Mouse (Mus musculus) right cerebral cortex, postnatal 36 days (tissue): ENCODE results near the gene Inpp5k.

Experiments used
- DNase-seq, 2 experiments: peaks; one replicate each; pipeline ENCODE4 v3.0.0; 2022; ENCODE audit warnings: low spot score in 2 of 2, mixed read lengths in 1 of 2

The Inpp5k gene

GRCm38 (mm10) chr11:75620136-75620780 lies 10.5 kb upstream of the Inpp5k start:
- peak; percentile 41 to 43 for DNase-seq

DNA sequence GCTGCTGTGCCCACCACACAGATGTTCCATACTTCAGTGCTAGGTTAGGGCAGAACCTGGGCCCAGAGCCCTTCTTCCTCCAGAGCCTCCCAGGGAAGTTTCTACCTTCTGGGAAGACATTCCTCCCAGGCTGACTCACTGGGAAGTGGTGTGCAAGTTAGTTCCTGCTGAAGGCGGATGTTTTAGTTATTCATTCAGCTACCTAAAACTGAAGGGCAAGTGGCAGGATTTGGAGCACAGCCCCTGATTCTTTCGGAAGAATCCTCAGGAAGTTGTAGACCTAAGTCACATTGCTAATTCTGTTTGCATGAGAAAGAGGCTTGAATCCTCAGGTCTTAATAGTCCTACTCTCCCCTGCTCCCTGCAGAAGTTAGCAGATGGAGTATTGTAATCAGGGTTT lies 9.4 kb upstream of the Inpp5k start:
- no peak for DNase-seq

DNA sequence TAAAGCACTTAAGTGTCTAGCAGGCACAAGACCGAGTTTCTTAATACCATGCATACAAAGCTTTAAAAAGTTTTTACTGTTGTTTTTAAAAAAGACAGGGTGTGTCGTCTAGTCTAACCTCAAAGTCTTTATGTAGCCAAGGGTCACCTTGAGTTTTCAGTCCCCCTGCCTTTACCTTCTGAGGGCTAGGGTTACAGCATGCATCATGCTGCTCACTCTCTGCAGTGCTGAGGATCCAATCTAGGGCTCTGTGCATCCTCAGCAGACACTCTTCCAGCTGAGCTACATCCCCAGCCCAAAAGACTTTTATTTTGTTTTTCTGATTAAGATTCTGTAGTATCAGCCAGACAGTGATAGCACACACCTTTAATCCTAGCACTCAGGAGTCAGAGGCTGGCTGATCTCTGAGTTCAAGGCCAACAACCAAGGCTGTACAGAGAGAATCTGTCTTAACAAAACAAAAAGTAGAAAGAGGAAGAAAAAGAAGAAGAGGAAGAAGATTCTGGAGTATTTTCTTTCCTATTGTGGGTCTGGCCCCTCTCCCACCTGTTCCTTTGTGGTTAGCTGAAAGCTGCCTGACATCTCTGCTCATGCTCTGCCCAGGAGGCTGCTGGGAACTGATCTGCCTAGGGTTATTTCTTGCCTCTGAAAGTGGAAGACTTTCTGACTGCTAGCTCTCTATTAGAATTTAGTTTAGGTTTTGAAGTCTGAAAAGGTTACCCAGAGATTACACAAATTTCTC lies 8.0 kb upstream of the Inpp5k start:
- DNase-seq = no peak

GRCm38 (mm10) chr11:75624102-75624554 lies 6.7 kb upstream of the Inpp5k start:
- no peak for DNase-seq

GRCm38 (mm10) chr11:75625820-75626219 lies 5.0 kb upstream of the Inpp5k start:
- DNase-seq = no peak

GRCm38 (mm10) chr11:75630098-75630497 lies 690 bp upstream of the Inpp5k start:
- no peak for DNase-seq

GRCm38 (mm10) chr11:75631561-75632225 lies 905 bp downstream of the Inpp5k start:
- no peak for DNase-seq

DNA sequence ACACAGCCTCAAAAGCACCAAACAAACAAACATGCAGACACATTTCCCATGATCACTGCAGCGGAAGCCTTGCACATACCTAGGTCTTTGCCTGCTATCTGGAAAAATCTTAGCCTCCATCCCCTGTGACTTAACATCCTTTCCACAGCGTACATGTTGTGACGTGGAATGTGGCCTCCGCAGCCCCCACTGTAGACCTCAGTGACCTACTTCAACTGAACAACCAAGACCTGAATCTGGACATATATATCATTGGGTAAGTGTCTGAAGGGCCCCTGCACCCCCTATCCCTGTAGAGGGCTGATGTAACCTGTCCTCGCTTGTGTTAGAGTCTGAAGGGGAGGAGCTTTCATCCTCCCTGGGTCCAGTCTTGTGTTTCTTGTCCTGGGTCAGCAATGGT lies 2.1 kb downstream of the Inpp5k start:
- no peak for DNase-seq

DNA sequence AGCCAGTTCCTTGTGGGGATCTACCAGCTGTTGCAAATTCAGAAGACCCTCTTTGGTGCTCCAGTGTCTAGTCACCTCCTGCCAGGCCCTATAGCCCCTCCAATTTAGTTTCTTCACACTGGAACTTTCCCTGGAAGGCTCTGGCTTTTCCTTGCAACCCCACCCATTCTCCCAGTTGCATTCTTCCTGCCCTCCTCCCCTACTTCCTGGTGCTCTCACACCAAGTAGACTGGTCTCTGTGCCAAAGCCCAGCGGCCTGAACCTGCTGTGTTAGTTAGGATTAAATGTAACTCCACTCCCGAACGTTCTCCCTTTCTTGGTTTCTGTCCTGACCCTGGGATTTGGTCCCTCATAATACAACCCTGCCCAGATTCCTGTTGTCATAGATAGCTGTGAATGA lies 4.0 kb downstream of the Inpp5k start:
- DNase-seq = no peak

DNA sequence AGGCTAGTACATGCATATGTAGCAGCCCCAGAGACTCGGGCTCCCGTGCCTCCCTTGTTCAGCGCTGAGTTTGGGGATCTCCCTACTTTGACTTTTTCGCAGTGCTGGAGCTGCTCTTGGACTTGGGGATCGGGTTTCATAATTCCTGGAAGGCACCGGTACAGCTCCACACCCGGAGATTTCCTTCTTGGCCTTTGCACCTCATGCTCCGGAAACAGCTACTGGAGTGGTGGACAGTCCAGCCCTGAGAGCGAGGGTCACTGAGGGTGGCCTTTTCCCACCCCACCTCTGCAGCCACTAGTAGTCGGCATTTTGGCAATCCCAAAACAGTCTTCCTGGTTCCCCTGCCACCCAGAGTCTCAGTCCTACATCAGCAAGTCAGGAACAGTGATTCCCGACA lies 4.5 kb downstream of the Inpp5k start:
- DNase-seq = no peak

- DNase-seq = no peak
These were observed 12.5 kb downstream of the Inpp5k start for GRCm38 (mm10) chr11:75643323-75643722.

GRCm38 (mm10) chr11:75644684-75645083 lies 13.9 kb downstream of the Inpp5k start:
- DNase-seq = no peak

DNA sequence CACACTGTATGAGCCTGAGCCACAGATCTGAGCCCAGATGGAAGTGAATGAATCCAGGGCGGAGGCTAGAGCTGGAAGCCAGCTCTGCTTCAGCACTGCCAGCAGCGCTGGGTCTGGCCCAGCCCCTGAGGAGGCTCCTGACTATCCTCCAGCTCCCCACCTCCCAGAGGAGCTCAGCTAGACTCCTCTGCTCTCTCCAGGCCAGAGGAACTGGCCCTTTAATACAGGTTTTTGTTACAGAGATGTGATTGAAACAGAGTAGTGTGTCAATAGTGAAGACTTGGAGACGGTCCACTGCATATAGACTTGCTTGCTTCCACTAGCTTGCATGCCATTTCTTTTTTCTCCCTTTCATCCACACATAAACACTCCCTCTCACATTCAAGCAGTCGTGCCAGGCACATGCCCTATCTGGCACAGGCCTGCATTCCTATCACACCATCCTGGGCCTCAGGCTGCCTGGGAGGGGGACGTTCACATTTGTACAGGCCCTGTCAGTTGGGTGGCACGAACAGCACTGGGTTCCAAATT lies 17.0 kb downstream of the Inpp5k start:
- DNase-seq = peak in 1 of 2 experiments; percentile 38

GRCm38 (mm10) chr11:75649155-75649561 lies 18.4 kb downstream of the Inpp5k start:
- DNase-seq = no peak

GRCm38 (mm10) chr11:75650311-75650710 lies 19.5 kb downstream of the Inpp5k start, which contains the start of gene Myo1c:
Gene Myo1c (plus strand): TSS chr11:75650504.
- DNase-seq = no peak

- no peak for DNase-seq
These were observed 20.2 kb downstream of the Inpp5k start for GRCm38 (mm10) chr11:75650958-75651425.

DNA sequence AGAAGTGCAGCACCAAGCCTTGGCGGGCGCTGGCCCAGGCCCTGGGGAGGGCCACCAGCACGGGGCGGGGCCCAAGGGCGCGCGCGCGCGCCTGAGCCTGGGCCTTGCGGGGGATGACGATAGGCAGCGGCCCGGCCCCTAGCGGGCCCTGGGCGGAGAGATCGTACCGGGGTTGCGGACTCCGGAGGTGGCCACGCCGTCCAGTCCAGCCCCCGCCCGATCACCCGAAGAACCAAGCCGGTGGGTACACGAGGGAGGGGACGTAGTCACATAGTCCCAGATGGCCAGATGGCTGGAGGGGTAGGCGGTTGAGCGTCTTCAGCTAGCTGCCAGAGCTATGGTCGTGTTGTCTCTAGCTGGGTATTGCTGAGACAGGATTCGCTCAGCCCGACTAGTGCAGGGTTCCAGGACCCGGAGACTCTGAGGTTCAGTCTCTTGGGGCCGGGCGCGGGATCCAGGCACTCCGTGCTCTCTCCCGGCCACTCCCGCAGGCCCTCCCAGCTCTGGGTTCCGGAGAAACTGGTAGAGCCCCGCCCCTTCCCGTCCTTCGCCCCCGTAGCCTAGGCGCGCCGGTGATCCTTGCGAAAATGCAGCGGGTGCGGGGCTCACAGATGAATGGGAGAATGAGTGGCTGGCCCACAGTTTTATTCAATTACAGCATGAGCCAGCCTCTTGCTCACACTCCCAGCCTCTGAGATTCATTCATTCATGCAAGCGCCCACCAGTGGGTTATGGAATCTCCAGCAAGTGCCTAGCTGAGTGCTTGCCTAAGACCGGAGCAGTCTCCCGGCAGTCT lies 20.8 kb downstream of the Inpp5k start:
- DNase-seq = peak; percentile 69 to 78

DNA sequence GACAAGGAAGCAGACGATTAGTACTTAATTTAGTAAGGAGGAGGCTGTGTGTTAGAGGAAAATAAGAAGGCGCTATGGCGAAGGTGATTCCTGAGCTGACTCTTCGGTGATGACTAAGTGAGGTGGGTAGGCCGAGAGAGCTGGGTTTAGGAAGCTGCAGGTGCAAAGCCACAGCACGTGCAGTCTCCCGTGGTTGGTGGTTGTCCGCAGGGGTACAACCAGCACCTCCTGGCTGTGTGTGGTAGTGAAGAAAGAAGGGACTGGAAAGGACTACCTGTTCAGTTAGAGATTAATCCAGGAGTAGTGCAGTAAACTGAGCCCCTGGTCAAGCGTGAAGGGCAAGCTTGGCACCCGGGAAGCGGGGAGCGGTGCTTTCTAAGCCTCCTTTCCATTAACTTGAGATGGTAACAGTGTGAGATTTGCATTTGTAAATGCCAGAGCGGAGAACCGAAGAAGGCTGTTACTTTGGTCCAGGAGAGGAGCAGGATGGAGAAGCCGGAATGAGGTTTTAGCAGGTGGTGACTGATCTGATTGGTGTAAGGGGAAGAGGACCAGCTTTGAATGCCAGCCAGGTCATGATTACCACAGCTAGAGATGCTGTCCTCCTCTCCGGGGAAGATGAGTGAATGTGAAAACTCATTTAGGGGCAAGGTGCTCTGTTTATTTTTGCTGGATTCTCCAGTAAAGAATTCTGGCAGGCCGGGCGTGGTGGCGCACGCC lies 21.6 kb downstream of the Inpp5k start:
- no peak for DNase-seq

DNA sequence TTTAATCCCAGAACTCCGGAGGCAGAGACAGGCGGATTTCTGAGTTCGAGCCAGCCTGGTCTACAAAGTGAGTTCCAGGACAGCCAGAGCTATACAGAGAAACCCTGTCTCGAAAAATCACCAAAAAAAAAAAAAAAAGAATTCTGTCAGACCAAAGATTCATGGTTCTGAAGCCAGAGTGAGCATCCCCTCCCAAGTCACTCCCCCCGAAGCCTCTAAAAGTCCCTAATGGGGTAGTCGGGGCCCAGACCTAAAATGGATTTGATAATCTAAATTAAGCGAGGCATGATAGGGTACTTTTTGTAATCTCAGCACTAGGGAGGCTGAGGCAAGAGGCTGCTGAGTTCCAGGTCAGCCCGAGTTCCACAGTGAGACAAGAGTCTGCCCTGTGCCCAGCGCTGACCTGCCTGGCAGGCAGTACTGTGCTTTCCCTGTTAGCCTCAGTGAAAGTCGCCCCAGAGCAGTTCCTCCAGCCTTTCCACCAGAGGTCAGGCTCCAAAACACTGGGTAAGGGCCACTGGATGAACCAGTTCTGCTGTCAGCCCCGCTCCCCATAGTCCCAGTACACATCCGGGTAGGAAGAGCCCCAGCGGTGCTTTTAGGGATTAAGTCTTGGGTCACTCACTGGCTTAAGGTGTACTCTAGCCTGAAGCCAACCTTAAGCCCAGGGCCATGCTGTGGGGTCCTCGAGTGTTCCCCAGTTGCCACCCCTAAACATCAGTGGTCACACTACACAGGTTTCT lies 22.3 kb downstream of the Inpp5k start:
- DNase-seq = no peak
